Mouse (Mus musculus) gastrocnemius, postnatal 4 days (tissue): Measurements from ENCODE around the gene Qk. TPM values are rescaled to one million over a fixed set of nuclear protein-coding genes. Genes with fewer than 3 reads are reported as not detected.

Experiments used
- DNase-seq, 2 experiments: peaks; one replicate each; pipeline ENCODE4 v3.0.0; 2021 to 2022; ENCODE audit warnings: low spot score in 2 of 2, mixed read lengths in 2 of 2
- total RNA-seq, 2 experiments: library from RNA; stranded (reverse); gene quantifications; 2 replicates each; pipeline ENCODE4 v1.2.3; 2021

The Qk gene
- total RNA-seq, 2 experiments from 2014 or later, result 316 to 362 TPM

- no peak for DNase-seq
These were observed 53.4 kb downstream of the Qk start for GRCm38 (mm10) chr17:10266207-10266606.

- no peak for DNase-seq
These were observed 68.2 kb downstream of the Qk start for GRCm38 (mm10) chr17:10251252-10251958.

- DNase-seq, result no peak
These were observed 79.6 kb downstream of the Qk start for GRCm38 (mm10) chr17:10240081-10240480.

- no peak for DNase-seq
These were observed 83.1 kb downstream of the Qk start for GRCm38 (mm10) chr17:10236595-10236994.

GRCm38 (mm10) chr17:10232406-10232805 lies 87.2 kb downstream of the Qk start:
- DNase-seq, result no peak

- no peak for DNase-seq
These were observed 91.7 kb downstream of the Qk start for GRCm38 (mm10) chr17:10227798-10228538.

GRCm38 (mm10) chr17:10216164-10216563 lies 103.5 kb downstream of the Qk start:
- DNase-seq, result no peak

- no peak for DNase-seq
These were observed 110.4 kb downstream of the Qk start for GRCm38 (mm10) chr17:10209154-10209777.

- no peak for DNase-seq
These were observed 121.0 kb downstream of the Qk start for GRCm38 (mm10) chr17:10198662-10199061.

- no peak for DNase-seq
These were observed 121.4 kb downstream of the Qk start for GRCm38 (mm10) chr17:10198231-10198630.

GRCm38 (mm10) chr17:10195703-10196102 lies 124.0 kb downstream of the Qk start:
- DNase-seq, result no peak

- DNase-seq, result peak in 1 of 2 experiments; percentile 2
These were observed 128.8 kb downstream of the Qk start for GRCm38 (mm10) chr17:10190857-10191256.

- DNase-seq, result peak in 1 of 2 experiments; percentile 6
These were observed 131.2 kb downstream of the Qk start for GRCm38 (mm10) chr17:10188481-10188880.

- no peak for DNase-seq
These were observed 132.1 kb downstream of the Qk start for GRCm38 (mm10) chr17:10187431-10188020.

GRCm38 (mm10) chr17:10181761-10182160 lies 137.9 kb downstream of the Qk start:
- DNase-seq, result no peak

- no peak for DNase-seq
These were observed 142.6 kb downstream of the Qk start for GRCm38 (mm10) chr17:10177096-10177495.

GRCm38 (mm10) chr17:10161258-10161657 lies 158.4 kb downstream of the Qk start:
- no peak for DNase-seq

- DNase-seq, result no peak
These were observed 159.2 kb downstream of the Qk start for GRCm38 (mm10) chr17:10160415-10160814.

- no peak for DNase-seq
These were observed 166.7 kb downstream of the Qk start for GRCm38 (mm10) chr17:10152808-10153413.
